Mouse (Mus musculus): ENCODE data around the gene Zcwpw1. TPM values are rescaled to one million over a fixed set of nuclear protein-coding genes. Genes with fewer than 3 reads are reported as not detected.

Gene Zcwpw1
- polyA plus RNA-seq (2015; fragmentation: Nextera tagmentation; extraction: Ambion mirVana): 24.8 and 31.8 TPM in 2 replicates

- Histone ChIP-seq H3K36me3 (ENCODE audit: insufficient read depth, low read length) (peaks cover 21% of the 10 kb centered on the region), H3K27ac (ENCODE audit: low read length) (peak within 1 kb of the TSS; percentile 99), H3K27me3 (ENCODE audit: insufficient read depth, low read length) (no peaks in the 10 kb centered on the region), H3K4me3 (ENCODE audit: low read length) (peak within 1 kb of the TSS; percentile 90), H3K4me1 (ENCODE audit: insufficient read depth, low read length) (peaks cover 31% of the 10 kb centered on the region), H3K4me2 (replicated peaks; ENCODE audit: low read depth, low read length) (peak within 1 kb of the TSS; percentile 66), H3K9ac (replicated peaks; ENCODE audit: low read length) (peak within 1 kb of the TSS; percentile 98), H3K9me3 (ENCODE audit: low read length) (no peaks in the 10 kb centered on the region)
- WGBS: under 1% methylated on average over 48 of the region's 48 CpGs
- peak; percentile 67 for ATAC-seq (ENCODE audit: low FRiP score, low TSS enrichment)
Measured at GRCm38 (mm10) chr5:137787151-137787928, at the start of gene Zcwpw1, which contains the start of gene Mepce. TSS of gene Zcwpw1 (plus strand) at chr5:137787798. TSS of gene Mepce (minus strand) at chr5:137787655.

DNA sequence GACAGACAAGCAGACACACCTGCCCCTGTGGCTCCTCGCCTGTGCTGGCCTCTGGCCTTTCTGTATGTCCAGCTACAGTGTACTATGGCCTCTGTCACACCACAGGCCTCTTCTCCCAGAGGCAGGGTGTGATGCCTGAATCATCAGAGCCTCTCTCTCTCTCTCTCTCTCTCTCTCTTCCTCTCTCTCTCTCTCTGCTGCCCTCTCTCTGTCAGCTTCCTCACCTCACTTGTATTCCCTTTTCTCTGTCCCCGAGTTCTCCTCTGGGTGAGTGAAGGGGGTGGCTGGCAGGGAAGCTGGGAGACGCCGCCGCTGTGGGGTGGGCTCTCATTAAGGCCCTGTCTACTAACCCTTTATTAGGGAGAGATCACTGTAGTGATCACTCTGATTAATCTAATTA is 49.1 kb upstream of the Zcwpw1 start:
- Histone ChIP-seq H3K4me1 (ENCODE audit: insufficient read depth, low read length) (peaks cover 18% of the 10 kb centered on the region), H3K4me3 (ENCODE audit: low read length) (no peak overlapping the region), H3K27me3 (ENCODE audit: insufficient read depth, low read length) (no peaks in the 10 kb centered on the region), H3K9ac (replicated peaks; ENCODE audit: low read length) (0 out of 2 replicates have a peak overlapping the region, but pooled peaks have one; percentile 26), H3K27ac (ENCODE audit: low read length) (no peak overlapping the region), H3K4me2 (replicated peaks; ENCODE audit: low read depth, low read length) (no peak overlapping the region), H3K9me3 (ENCODE audit: low read length) (no peaks in the 10 kb centered on the region), H3K36me3 (ENCODE audit: insufficient read depth, low read length) (peaks cover 18% of the 10 kb centered on the region; the same call in 1 of the 2 replicates)
- 52% methylated on average over 5 of the region's 5 CpGs for WGBS
- no peak for ATAC-seq (ENCODE audit: low FRiP score, low TSS enrichment)

DNA sequence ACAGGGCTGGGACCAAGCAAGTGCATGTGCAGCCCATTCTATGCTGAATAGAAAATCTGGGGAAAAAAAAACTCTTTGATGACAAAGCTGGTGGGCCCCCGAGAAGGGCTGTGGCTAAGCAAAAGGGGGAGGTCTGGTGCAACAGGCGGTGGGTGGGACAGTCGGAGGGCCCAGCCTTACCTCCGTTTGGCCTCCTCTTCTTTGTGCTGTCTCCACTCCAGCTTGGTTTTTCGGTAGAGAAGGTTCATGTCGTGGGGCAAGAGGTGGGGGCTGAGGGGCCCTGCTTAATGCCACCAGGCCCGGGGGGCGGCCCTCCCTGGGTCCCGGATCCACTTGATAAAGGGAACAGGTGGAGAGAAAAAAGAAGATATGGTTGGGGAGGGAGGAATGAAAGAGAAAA is 48.1 kb upstream of the Zcwpw1 start:
- H3K9me3 ChIP-seq (ENCODE audit: low read length): no peaks in the 10 kb centered on the region
- H3K4me3 ChIP-seq (ENCODE audit: low read length): no peak overlapping the region
- ATAC-seq (ENCODE audit: low FRiP score, low TSS enrichment): no peak
- peaks cover 13% of the 10 kb centered on the region; the same call in 1 of the 2 replicates for H3K36me3 ChIP-seq (ENCODE audit: insufficient read depth, low read length)
- WGBS: 63% methylated on average over 9 of the region's 9 CpGs
- H3K4me2 ChIP-seq (replicated peaks; ENCODE audit: low read depth, low read length): no peak overlapping the region
- peak overlapping the region; percentile 31; the same call in 1 of the 2 replicates for H3K9ac ChIP-seq (replicated peaks; ENCODE audit: low read length)
- H3K27ac ChIP-seq (ENCODE audit: low read length): no peak overlapping the region
- H3K27me3 ChIP-seq (ENCODE audit: insufficient read depth, low read length): no peaks in the 10 kb centered on the region
- peaks cover 12% of the 10 kb centered on the region for H3K4me1 ChIP-seq (ENCODE audit: insufficient read depth, low read length)

DNA sequence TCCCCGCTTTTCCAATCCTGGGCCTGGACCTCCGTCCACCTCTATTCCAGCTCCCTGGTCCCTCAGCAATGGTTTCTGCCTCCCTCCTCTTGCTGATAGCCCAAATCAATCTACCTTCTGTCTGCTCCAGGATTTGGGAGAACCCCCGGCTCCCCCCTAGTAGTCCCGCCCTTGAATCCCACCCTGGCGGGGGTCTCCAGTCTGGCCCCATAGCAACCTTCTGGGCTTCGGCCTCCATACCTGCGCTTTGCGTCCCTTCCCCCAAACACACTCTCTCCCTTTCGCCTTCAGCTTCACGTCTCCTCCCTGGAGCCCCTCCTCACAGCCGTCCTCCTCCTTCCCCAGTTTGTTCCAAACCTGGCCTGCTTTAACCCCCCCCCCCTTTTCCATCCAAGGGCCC is 47.1 kb upstream of the Zcwpw1 start:
- no peaks in the 10 kb centered on the region for H3K27me3 ChIP-seq (ENCODE audit: insufficient read depth, low read length)
- peaks cover 7% of the 10 kb centered on the region; the same call in 1 of the 2 replicates for H3K36me3 ChIP-seq (ENCODE audit: insufficient read depth, low read length)
- peak overlapping the region; percentile 81 for H3K9ac ChIP-seq (replicated peaks; ENCODE audit: low read length)
- H3K4me1 ChIP-seq (ENCODE audit: insufficient read depth, low read length): peaks cover 14% of the 10 kb centered on the region
- WGBS: 12% methylated on average over 11 of the region's 11 CpGs
- no peaks in the 10 kb centered on the region for H3K9me3 ChIP-seq (ENCODE audit: low read length)
- H3K4me3 ChIP-seq (ENCODE audit: low read length): peak overlapping the region; percentile 76
- peak overlapping the region; percentile 71 for H3K4me2 ChIP-seq (replicated peaks; ENCODE audit: low read depth, low read length)
- no peak; the same call in 1 of the 2 replicates for ATAC-seq (ENCODE audit: low FRiP score, low TSS enrichment)
- H3K27ac ChIP-seq (ENCODE audit: low read length): 0 out of 2 replicates have a peak overlapping the region, but pooled peaks have one; percentile 29

DNA sequence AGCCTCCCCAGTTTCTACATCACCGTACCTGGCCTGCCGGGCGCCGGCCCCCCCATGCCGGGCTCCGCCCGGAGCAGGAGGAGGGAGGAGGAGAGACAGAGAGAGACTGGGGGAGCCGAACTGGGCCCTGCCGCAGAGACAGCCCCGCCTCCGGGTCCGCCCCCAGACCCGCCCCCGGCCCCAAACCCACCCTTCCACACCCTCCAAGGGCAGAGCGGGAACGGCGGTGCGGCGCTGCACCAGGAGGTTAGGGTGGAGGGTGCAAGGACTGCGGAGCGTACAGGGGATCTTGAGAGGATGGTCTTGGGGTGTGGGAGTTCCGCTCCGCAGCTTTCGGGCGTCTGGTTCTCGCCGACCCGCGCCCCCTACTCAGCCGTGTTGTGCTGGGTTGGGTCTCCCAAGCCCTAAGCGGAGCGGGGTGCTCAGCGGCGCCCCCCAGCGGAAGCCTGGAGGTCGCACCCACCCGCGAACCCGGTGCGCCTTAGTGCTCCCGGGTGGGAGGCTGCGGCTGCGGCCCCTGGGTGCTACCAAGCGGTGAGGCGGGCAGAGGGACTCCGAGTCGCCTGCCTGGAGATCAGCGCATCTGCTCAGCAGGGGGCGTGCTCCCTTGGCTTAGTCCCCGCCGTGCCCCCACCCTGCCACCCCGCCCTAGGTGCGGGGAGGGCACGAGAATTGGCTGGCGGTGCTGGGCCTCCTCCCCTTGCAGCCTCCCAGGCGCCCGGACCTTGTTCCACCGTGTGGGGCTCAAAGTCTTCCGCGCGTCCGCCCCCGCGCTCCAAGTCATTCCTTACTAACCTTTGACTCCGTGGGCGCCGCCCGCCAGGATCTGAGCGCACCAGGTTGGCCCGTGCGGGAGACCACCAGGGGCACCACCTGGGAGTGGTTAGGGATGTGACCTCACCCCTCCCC is 46.3 kb upstream of the Zcwpw1 start, which contains the start of gene Nyap1:
Gene Nyap1 (minus strand): TSS at position 585 of the 909 bp plus-strand sequence.
- Histone ChIP-seq H3K9ac (replicated peaks; ENCODE audit: low read length) (peak within 1 kb of the TSS; percentile 81), H3K27ac (ENCODE audit: low read length) (peak within 1 kb of the TSS; percentile 58), H3K4me2 (replicated peaks; ENCODE audit: low read depth, low read length) (peak within 1 kb of the TSS; percentile 71), H3K9me3 (ENCODE audit: low read length) (no peaks in the 10 kb centered on the region), H3K4me3 (ENCODE audit: low read length) (peak within 1 kb of the TSS; percentile 76), H3K27me3 (ENCODE audit: insufficient read depth, low read length) (no peaks in the 10 kb centered on the region), H3K36me3 (ENCODE audit: insufficient read depth, low read length) (0 out of 2 replicates have a peak, but pooled peaks cover under 1% of the 10 kb centered on the region), H3K4me1 (ENCODE audit: insufficient read depth, low read length) (peaks cover 14% of the 10 kb centered on the region)
- WGBS: under 1% methylated on average over 58 of the region's 71 CpGs
- peak; percentile 87 for ATAC-seq (ENCODE audit: low FRiP score, low TSS enrichment)

- WGBS: 53% methylated on average over 10 of the region's 10 CpGs
- Histone ChIP-seq H3K9ac (replicated peaks; ENCODE audit: low read length) (peak overlapping the region; percentile 81; the same call in 1 of the 2 replicates), H3K36me3 (ENCODE audit: insufficient read depth, low read length) (no peaks in the 10 kb centered on the region), H3K4me3 (ENCODE audit: low read length) (peak overlapping the region; percentile 76), H3K27me3 (ENCODE audit: insufficient read depth, low read length) (no peaks in the 10 kb centered on the region), H3K4me1 (ENCODE audit: insufficient read depth, low read length) (peaks cover 14% of the 10 kb centered on the region), H3K4me2 (replicated peaks; ENCODE audit: low read depth, low read length) (peak overlapping the region; percentile 71), H3K27ac (ENCODE audit: low read length) (peak overlapping the region; percentile 58; the same call in 1 of the 2 replicates), H3K9me3 (ENCODE audit: low read length) (no peaks in the 10 kb centered on the region)
- ATAC-seq (ENCODE audit: low FRiP score, low TSS enrichment): no peak
Measured at GRCm38 (mm10) chr5:137742048-137742447, 45.5 kb upstream of the Zcwpw1 start.

GRCm38 (mm10) chr5:137742836-137743235 is 44.8 kb upstream of the Zcwpw1 start:
- H3K4me1 ChIP-seq (ENCODE audit: insufficient read depth, low read length): peaks cover 21% of the 10 kb centered on the region
- H3K27ac ChIP-seq (ENCODE audit: low read length): no peak overlapping the region
- H3K4me2 ChIP-seq (replicated peaks; ENCODE audit: low read depth, low read length): no peak overlapping the region
- H3K27me3 ChIP-seq (ENCODE audit: insufficient read depth, low read length): no peaks in the 10 kb centered on the region
- H3K9me3 ChIP-seq (ENCODE audit: low read length): no peaks in the 10 kb centered on the region
- no peaks in the 10 kb centered on the region for H3K36me3 ChIP-seq (ENCODE audit: insufficient read depth, low read length)
- 94% methylated on average over 6 of the region's 6 CpGs for WGBS
- H3K9ac ChIP-seq (replicated peaks; ENCODE audit: low read length): no peak overlapping the region
- H3K4me3 ChIP-seq (ENCODE audit: low read length): no peak overlapping the region
- ATAC-seq (ENCODE audit: low FRiP score, low TSS enrichment): no peak

GRCm38 (mm10) chr5:137744197-137744596 is 43.4 kb upstream of the Zcwpw1 start:
- H3K27ac ChIP-seq (ENCODE audit: low read length): no peak overlapping the region
- ATAC-seq (ENCODE audit: low FRiP score, low TSS enrichment): no peak
- no peaks in the 10 kb centered on the region for H3K9me3 ChIP-seq (ENCODE audit: low read length)
- no peak overlapping the region for H3K4me3 ChIP-seq (ENCODE audit: low read length)
- H3K36me3 ChIP-seq (ENCODE audit: insufficient read depth, low read length): no peaks in the 10 kb centered on the region
- H3K4me1 ChIP-seq (ENCODE audit: insufficient read depth, low read length): peaks cover 33% of the 10 kb centered on the region
- WGBS: 81% methylated on average over 7 of the region's 7 CpGs
- H3K9ac ChIP-seq (replicated peaks; ENCODE audit: low read length): no peak overlapping the region
- H3K27me3 ChIP-seq (ENCODE audit: insufficient read depth, low read length): no peaks in the 10 kb centered on the region
- no peak overlapping the region for H3K4me2 ChIP-seq (replicated peaks; ENCODE audit: low read depth, low read length)

Measured in kidney, embryonic 16.5 days (tissue).